Mouse (Mus musculus) layer of hippocampus, postnatal 36 days (tissue): ENCODE data around the gene Itgb2l. TPM values are rescaled to one million over a fixed set of nuclear protein-coding genes. Genes with fewer than 3 reads are reported as not detected.
"Not testable (repeated sequence)": the region's sequence is repeated elsewhere in the genome, so short reads cannot be mapped to it uniquely, and the experiment has no call there.

Experiments used
- DNase-seq, 2 experiments: peaks; one replicate each; pipeline ENCODE4 v3.0.0; 2022
- total RNA-seq, 2 experiments: library from RNA; stranded (reverse); gene quantifications; 2 replicates each; pipeline ENCODE4 v1.2.3; 2021

The Itgb2l gene
- not detected for total RNA-seq

DNA sequence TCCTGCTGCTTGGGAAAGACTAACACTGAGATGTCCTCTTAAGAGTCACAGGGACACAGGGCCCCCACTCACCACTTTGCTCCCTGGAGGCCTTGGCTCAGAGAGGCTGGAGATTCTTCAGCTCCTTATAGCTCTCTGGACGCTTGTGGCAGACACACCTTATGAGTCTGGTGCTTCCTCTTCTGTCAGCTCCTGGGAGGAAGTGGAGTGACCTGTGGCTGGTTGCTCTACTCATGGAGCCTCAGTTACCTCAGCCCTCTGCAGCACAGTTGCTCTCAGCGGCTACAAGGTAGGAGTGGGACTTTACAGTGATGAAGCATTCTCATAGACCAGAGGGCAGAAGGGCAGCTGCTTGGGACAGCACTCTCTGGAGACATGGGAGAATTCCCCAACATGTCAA, at the start of gene Itgb2l:
Itgb2l (minus strand) TSS at position 152 of the 400 bp plus-strand sequence.
- DNase-seq: no peak

DNA sequence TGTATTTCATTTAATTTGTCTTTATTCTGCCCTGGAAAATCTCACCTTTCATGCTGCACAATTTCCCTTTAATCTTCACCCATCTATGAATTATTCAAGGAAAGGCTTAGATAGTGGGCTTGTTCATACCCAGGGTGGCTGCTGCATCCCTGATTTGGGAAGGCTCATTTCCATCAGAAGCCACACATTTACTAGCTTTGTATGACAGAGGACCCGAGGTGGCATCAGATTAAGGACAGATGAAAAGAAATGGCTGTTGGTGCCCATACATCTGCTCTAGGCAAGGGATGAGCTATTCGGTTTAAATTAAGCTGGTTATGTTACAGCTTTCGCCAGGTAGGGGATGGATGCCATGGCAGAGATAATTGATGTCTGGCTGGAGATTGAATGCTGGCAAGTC, 48.1 kb upstream of the Itgb2l start:
- no peak for DNase-seq

DNA sequence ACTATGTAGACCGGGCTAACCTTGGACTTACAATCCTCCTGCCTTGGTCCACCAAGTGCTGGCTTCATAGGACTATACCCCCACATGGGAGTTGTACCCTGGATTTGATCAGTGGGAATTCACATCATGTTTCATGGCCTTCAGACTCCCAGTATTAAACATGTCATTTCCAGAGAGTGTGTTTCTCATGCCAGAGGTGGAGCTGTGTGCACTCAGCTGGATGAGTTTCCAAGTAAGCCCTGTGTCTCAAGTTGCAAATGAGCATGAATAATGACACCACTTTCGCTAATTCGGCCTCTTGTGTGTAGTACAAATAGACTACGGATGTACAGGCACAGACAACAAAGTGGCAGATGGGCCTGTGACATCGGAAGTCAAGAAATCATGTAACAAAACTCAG, 44.6 kb upstream of the Itgb2l start:
- no peak for DNase-seq

DNA sequence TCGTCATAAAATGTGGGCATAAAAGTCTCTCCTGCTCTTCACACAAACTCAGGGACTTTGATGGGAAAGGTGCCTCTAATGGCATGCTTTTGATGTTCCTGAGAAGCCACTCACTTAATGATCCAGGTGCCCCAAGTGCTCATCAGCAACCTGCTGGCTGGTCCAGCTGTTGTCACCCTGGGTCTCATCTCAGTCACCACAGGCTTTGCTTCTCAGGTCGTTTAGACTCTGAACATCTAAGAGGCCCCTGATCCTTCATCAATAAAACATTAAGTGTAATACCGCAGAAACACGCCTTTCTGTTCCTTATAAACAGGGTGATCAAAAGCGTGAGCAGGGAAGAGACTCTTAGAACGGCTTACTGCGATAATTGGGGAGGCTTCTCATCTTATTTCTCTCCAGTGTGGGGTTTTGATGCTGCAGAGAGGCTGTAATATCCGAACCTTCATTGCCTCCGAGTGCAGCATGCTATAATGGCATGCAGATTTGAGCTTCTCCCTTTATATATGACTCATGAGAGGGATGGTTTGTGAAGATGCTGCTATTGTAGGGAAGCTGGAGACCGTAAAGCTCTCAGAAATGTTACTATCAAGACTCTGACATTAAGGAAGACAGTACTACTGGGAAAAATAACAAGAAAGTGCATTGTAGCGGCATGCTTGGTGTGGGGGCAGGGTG, 43.7 kb upstream of the Itgb2l start:
- no peak for DNase-seq

DNA sequence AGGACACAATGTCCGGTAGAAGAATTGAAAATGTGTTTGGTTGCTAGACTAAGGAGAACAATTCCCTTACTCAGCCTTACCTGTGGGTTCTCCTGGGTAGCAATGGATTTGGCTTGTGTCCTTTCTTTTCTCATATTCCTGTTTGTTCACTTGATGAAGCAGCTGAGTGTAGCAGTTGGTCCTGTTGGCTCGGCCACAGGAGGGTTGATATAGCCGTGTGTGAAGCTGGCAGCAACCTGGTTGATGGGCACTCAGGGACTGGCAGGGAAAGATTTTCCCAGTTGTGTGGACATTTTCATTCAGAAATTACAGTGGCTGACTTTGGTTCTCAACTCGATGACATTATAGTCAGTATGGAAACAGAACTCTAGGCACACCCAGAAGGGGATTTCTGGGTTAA, 38.4 kb upstream of the Itgb2l start:
- no peak for DNase-seq

DNA sequence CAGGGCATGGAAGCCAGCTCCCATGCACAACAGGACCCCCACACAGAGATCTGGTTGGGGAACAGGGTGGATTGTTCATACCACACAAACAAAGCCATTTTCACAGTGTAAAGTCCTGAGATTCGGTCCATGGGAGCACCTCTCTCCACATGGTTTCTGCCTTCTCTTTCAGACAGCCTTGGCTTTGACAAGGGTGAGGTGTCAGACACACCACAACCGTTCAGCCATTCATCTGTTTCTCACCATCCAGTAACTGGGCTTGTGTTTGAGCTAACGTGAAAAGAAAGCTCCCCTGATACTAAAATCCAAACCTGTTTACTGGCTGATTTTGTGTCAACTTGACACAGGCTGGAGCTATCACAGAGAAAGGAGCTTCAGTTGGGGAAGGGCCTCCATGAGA, 30.8 kb upstream of the Itgb2l start:
- no peak for DNase-seq

DNA sequence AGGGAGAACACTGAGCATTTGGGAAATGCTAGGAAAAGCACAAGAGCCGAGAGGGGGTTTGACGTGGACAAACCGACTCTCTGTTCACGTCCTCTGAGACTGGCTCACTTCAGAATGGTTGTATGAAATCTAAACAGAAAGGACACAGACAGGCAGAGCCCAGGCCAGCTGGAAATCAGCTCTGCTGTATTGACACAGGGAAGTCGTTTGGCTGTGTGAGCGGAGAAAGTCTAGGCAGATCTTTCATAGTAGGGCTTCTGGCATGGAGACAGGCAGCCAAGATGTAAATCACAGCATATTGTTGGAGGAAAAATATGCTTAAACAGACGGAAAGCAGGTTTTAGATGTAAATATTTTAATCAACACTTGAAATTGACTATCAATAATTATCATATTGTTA, 29.4 kb upstream of the Itgb2l start:
- DNase-seq: no peak

DNA sequence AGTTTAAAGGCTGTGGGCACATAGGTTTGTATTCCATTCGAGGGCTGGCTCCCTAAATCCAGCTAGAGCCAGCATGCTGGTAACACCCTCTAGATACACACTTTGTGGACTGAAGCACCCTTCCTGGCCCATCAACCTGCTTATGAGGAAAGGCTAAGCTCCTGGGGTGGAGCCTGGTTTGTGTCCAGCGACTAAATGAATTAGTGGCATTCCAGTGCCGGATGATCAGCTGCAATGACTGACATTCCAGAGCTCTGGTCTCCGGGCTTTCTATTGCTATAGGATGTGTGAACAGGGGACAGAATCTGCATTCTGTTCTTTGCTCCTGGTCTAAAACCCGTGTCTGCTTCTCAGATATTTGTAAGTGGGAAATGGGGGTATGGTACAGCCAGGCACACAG, 28.9 kb upstream of the Itgb2l start:
- no peak for DNase-seq

DNA sequence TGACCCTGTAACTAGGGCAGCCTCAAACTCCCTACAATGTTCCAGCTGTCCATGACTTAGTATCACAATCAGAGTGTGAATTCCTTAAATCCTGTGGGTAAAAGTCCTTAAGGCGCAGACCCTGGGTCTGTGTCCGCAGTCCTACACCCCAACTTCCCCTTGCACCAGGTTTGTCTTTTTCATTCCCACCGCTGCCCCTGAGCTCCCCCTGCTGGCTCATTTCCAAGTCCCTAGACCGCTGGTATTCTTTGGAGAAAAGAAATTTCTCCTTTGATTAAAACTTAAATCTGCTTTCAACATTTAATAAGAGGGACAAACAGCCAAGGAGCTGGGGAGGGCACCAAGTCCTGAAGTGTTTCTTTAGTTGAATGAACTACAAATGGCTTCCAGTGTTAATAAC, 26.2 kb upstream of the Itgb2l start:
- no peak for DNase-seq

DNA sequence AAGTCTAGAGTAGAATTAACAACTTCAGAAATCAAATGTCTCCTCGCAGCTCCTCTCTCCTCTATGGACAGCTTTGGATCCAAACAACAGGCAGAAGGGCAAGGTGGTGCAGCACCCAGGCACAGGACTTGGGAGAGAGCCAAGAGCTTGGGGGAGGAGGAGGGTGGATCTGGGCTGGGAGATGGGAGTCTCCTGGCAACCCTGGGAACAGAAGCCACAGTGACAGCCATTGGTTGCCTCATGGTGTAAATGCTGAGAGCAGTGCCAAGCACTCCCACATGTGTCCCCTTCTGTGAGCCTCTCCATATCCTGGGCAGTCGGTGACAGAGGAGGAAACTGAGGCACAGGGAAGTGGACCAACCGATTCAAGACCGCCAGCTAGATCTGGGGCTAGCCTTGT, 25.3 kb upstream of the Itgb2l start:
- DNase-seq: peak; percentile 81 to 83

DNA sequence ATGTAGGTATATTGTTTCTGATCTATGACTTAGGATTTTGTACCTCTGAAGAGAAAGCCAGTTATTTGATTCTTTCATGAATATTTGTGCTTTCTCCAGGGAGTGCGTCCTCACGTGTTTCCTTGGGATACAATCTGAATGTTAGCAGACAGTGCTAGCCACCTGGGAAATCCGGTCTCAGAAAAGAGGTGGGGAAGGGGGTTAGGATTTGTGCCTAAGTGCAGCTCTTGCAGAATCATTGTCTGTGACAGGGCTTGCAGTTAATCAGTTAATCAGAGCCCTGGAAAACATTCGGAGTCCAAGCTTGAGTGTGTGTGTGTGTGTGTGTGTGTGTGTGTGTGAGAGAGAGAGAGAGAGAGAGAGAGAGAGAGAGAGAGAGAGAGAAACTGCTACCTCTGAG, 24.6 kb upstream of the Itgb2l start:
- no peak for DNase-seq

DNA sequence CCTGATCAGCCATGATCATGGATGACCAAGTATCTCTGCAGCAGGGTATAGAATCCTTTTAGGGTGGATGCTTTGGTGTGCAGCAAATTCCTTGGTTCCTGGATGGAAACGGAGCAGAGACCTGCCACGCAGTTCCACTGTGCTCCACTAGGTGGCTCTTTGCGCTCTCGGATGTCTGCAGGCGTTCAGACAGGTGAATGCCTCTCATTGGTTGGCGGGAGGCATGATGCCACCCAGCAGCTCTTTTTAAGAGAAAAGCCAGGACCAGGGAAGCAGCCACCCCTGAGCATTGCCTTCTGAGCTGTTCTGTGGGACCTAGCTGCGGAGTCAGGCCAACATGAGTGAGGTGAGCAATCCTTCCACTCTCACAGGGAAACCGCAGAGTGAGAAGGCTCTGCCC, 24.0 kb upstream of the Itgb2l start, which contains the start of gene Pcp4:
Pcp4 (plus strand) TSS at position 162 of the 400 bp plus-strand sequence.
- DNase-seq: peak; percentile 89 to 92

DNA sequence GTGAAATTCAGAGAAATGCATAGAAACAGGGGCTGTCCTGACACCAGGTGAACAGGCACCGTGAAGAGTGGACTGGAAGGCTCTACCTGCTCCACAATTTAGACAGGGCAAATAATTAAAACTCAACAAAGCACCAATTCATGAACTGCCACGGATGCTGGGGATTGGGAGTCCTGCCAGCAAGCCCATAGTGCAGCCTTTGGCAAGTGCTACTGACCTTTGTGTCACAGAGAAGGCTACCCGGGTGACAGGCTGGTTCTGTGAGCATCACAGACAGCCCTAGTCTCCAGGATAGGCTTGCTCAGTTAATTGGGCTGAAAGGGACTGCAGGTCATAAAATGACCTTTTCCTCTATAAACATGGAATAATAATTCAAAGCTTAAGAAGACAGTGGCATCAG, 17.4 kb upstream of the Itgb2l start:
- no peak for DNase-seq

DNA sequence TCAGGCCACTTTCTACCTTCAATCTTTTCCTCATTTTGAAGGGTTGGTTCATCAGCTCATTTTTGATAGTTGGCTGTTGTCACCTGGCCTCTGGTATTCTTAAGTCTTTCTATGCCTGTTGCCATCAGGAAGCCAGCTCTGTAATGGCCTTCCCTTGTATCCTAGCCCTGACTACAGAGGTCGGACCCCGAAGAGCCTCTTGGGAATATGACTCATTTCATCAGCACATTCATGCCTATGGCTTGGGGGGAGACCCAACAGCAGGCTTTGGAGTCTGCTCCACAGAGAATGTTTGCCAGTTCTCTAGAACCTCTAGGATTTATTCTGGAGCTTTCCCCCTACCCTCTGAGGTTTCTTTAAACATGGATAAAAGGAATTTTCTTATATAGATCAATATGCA, 15.9 kb upstream of the Itgb2l start:
- no peak for DNase-seq

DNA sequence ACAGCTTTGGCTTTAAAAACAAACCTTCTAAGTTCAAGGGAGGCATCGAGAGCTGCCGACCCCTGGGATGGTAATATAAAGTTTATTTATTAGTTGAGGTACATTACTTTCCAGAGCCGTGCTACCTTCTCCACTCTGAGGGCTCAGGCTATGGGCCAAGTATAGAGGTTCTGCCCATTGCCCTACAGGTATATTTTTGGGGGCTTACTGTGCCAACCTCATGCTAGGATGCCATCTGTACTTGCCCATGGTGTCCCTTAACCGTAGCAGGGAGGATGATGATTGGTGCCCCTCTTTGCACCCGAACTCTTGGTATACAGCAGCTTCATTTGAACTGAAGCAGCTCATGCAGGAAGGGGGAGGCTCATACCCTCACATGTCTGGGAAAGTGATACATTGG, 14.2 kb upstream of the Itgb2l start:
- DNase-seq: no peak

DNA sequence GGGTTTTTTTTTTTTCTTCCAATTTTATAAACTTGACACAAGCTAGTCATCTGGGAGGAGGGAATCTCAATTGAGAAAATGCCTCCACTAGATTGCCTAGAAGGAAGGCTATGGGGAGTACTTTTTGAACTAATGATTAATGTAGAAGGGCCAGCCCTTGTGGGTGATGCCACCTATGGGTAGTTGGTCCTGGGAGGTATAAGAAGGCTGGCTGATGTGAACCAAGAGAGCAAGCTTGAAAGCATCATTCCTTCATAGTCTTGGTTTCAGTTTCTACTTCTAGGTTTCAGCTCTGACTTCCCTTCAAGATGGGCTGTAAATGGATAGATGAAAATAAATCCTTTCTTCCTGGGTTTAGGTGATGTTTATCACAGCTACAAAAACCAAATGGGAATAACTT, 10.7 kb upstream of the Itgb2l start:
- DNase-seq: no peak

DNA sequence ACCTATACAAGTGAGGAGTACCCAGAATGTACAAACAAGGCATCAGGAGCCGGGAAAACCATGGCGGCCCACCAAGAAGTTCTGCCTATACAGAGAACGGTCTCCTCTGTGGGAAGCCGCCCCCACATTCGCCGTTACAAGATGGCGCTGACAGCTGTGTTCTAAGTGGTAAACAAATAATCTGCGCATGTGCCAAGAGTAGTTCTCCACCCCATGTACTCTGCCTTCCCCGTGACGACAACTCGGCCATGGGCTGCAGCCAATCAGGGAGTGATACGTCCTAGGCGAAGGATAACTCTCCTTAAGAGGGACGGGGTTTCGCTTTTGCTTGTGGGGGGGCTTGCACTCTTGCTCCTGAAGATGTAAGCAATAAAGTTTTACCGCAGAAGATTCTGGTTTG, 7.5 kb upstream of the Itgb2l start:
- not testable (repeated sequence) for DNase-seq

DNA sequence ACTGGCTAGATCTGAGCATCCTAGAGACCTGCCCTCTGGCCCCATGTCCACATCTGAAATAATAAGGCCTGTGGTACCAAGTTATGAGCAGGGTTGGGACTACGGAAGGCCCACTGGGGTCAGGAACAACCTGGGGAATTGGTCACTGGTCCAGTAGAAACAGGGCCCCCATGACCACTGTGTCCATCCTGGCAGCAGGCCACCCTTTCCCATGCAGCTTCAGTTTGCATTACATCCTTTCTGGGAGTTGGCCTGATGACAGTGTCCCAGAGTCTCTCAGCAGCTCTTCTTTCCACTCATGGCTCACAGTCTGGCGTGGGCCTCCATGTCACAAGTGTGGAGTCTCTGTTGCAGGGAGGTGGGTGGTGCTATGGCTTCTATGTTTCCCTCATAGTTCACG, 1.6 kb downstream of the Itgb2l start:
- DNase-seq: no peak

DNA sequence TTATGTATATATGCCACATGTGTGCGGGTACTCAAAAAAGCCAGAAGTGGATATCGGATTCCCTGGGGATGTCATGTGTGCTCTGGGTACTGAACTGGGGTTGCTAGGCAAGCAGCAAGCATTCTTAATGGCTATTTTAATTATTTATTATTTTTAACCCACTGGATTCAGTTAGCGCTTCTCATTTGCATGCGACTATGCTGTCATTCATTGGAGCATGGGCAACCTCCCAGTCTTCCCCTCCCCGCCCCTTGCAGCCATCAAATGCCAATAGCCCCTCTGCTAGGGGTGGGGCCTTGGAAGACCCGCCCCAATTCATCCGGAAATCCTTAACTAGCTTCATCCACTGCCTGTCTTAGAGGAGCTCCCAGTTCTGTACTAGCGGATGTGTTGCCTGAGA, 2.5 kb downstream of the Itgb2l start:
- no peak for DNase-seq

DNA sequence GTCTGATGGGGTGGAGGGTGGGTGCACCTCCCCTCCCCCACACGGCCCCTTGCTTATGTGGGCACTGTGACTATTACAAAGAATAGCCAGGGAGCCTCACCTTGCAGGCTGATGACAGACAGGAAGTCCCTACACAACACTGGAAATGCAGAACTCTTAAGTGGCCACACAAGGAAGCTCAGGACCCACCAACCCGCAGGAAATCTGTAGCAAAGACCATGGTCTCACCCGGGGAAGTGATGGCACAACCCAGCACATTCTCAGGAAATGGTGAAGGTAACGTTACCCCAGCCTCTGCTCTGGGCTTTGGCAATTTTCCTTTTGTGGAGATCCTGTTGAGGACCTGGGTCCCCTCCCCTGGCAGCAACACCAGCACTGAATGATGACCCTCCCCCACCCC, 3.7 kb downstream of the Itgb2l start:
- DNase-seq: no peak

DNA sequence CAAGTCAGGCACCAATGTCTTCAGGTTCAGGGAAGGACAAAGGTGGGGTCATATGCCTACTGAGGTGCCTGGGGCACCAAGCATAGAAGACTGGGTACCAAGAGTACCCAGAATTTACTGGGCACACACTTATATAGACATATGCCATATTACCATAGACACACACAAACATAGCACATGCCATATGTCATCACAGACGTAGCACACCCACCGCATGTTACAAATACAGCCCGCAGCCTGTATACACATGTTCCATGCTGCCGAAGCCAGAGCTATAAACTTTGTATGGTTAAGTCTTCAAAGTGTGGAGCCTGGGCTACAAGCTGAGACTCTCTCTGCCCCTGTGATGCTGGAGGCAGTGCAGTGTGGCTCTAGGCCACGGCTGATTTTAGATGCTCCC, 4.5 kb downstream of the Itgb2l start:
- peak; percentile 25 to 34 for DNase-seq

DNA sequence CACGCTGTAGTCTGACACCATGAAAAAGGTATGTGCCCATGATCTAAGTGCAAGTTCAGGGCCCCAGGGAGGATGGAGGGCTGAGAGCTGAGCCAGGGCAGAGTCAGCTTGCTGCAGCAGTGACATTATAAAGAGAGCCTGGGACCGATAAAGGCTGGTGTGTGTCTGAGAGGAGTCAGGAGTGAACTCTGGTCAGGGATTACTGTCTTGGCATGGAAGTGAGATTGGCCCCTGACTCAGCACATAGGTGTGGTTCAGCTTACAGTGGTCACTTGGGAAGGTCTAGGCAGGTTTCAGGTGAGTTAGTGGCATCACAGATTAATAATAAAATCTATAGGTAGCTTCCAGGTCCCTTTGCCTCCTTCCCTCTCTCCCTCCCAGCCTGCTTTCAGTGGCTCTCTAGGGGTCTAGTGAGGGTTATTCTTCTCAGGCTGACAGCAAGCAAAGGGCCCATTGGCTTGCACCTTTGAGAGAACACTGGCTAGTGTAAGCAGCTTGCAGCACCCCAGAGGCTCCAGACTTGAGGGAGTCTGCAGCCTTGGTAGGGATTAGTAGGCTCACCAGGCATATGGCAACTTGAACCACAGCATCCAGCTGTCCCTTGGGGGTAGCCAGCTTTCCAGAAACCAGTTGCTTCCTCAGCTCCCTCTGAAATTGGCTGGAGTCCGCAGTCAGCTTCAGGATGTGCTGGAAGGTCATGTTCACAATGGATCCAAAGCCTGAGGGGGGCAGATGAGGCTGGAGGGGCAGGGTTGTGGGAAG, 9.2 kb downstream of the Itgb2l start:
- DNase-seq: no peak

DNA sequence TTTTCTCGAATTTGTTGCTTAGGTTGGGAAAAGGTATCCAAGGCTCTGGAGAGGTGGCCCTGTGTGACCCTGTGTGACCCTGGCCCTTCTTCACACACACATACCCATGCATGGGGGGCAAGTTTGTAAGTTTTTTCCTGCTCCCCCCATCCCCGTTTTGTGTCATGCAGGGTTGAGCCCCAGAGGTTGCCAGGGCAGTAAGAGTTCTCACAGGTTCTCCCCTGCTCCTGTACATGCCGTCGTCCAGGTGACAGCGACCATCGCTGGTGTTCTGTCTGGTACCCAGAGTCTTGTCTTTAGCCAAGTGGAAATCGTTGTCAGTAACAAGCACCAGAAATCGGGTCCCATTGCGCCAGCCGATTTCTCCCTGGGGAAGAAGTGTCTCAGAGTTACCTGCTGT, 10.2 kb downstream of the Itgb2l start:
- no peak for DNase-seq

DNA sequence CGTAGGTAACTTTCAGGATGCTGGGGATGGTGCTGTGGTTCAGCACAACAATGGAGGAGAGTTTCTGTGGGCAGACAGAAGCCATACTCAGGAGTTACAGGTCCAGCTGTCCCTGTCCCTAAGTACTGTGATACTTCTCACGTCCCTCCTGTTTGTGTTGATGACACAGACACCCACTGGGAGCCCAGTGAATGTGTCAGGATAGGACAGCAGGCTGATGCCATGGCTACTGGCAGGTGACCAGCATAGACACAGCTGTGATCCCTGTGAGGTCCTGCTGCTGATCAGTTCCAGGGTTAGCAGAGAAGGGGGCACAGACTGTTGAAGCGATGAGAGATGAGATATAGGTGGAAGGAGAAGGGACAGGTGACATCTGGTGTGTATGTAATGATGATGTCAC, 14.4 kb downstream of the Itgb2l start:
- no peak for DNase-seq
